Mouse (Mus musculus) forebrain, embryonic 15.5 days (tissue): ENCODE results near the gene Rpap2. TPM values are rescaled to one million over a fixed set of nuclear protein-coding genes. Genes with fewer than 3 reads are reported as not detected.

ENCODE experiments used
- ATAC-seq: fragments of 200-750 bp; cut with Nextera tagmentation; replicated peaks from 2 replicates; pipeline ENCODE4 v1.8.0; 2017; ENCODE audit warnings: mild to moderate bottlenecking, moderate TSS enrichment, moderate library complexity
- H3K27ac ChIP-seq: fragments of 300-500 bp; sonication (generic); replicated peaks from 2 replicates; pipeline ENCODE4 v1.5.1; 2015; ENCODE audit warnings: mild to moderate bottlenecking, inconsistent platforms
- H3K27me3 ChIP-seq: fragments of 300-500 bp; sonication (generic); 2 replicates; pipeline ENCODE4 v1.6.1; 2015; ENCODE audit warnings: inconsistent platforms
- H3K36me3 ChIP-seq: fragments of 300-500 bp; sonication (generic); 2 replicates; pipeline ENCODE4 v1.6.1; 2015; ENCODE audit warnings: mild to moderate bottlenecking, inconsistent platforms
- H3K4me1 ChIP-seq: fragments of 300-500 bp; sonication (generic); 2 replicates; pipeline ENCODE4 v1.6.1; 2015; ENCODE audit warnings: inconsistent platforms
- H3K4me2 ChIP-seq: fragments of 300-500 bp; sonication (generic); replicated peaks from 2 replicates; pipeline ENCODE4 v1.6.1; 2015; ENCODE audit warnings: mild to moderate bottlenecking, inconsistent platforms
- H3K4me3 ChIP-seq: fragments of 300-500 bp; sonication (generic); 2 replicates; pipeline ENCODE4 v1.5.1; 2015; ENCODE audit warnings: mild to moderate bottlenecking, inconsistent platforms
- H3K9ac ChIP-seq: fragments of 300-500 bp; sonication (generic); replicated peaks from 2 replicates; pipeline ENCODE4 v1.6.1; 2015; ENCODE audit warnings: mild to moderate bottlenecking, inconsistent platforms
- H3K9me3 ChIP-seq: fragments of 300-500 bp; sonication (generic); 2 replicates; pipeline ENCODE4 v1.6.1; 2016; ENCODE audit warnings: inconsistent platforms
- WGBS: fragments of 180-500 bp; shearing (Covaris S2); methylation state at CpG from one replicate; pipeline ENCODE4 v1.1.7; 2015; ENCODE audit warnings: mixed read lengths; 5-methylcytosine and 5-hydroxymethylcytosine counted together
- polyA plus RNA-seq: library from polyadenylated mRNA; unstranded; fragments of >200 nt; fragmentation: Nextera tagmentation; extraction: Ambion mirVana; gene quantifications from 2 replicates; pipeline ENCODE4 v1.2.1, GENCODE M21; 2015

Rpap2 gene
- polyA plus RNA-seq, 1 experiment from 2014 or later = 20.9 TPM

DNA sequence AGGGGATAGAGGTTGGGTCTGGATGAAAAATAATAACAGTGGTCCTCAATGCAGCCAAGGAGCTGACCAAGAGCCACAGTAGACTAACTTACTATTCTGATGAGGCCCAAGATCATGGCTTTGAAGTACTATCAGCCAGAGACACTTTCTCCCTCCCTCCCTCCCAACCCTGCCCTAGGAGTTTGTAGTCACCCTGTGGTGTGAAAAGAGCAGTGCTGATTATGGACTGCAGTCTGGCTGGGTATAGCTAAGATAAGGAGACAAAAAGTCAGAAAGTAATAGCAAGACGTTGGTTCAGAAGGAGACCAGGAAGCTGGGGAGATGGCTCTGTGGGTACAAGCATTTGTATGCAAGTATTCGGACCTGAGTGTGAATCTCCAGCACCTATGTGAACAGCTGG is 47.4 kb downstream of the Rpap2 start:
- Histone ChIP-seq H3K9ac (no peak overlapping the region), H3K27ac (no peak overlapping the region), H3K4me1 (no peaks in the 10 kb centered on the region), H3K9me3 (no peaks in the 10 kb centered on the region), H3K36me3 (no peaks in the 10 kb centered on the region), H3K4me2 (no peak overlapping the region), H3K4me3 (no peak overlapping the region), H3K27me3 (no peaks in the 10 kb centered on the region)
- 90% methylated on average over 2 of the region's 2 CpGs for WGBS
- ATAC-seq = no peak

- Histone ChIP-seq H3K4me2 (no peak overlapping the region), H3K36me3 (no peaks in the 10 kb centered on the region), H3K27me3 (no peaks in the 10 kb centered on the region), H3K9ac (no peak overlapping the region), H3K4me1 (no peaks in the 10 kb centered on the region), H3K27ac (no peak overlapping the region), H3K9me3 (no peaks in the 10 kb centered on the region), H3K4me3 (no peak overlapping the region)
- WGBS = 84% methylated on average over 2 of the region's 2 CpGs
- ATAC-seq = no peak
Observed at GRCm38 (mm10) chr5:107645935-107646334, 48.8 kb downstream of the Rpap2 start.

DNA sequence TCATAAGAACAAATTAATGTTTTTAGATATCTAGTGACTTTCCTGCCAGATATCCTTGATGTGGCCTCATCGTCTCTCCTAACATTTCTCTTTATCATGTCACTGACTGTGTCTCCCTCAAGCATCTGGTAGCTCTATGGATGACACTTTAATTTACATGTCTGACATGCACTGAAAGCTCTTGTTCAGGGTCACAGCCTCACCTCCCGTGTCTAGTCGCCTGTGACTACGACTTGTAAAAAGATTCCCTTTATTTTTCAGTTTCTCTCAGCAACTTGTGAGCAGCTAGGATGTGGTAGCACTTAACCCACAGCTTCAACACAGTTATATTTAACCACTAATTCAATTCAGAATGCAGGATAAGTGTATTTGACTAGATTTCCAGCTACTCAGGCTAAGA is 50.4 kb downstream of the Rpap2 start:
- H3K27ac ChIP-seq = no peak overlapping the region
- no peaks in the 10 kb centered on the region for H3K27me3 ChIP-seq
- WGBS = 76% methylated on average over 4 of the region's 4 CpGs
- no peak overlapping the region for H3K4me2 ChIP-seq
- H3K4me3 ChIP-seq = no peak overlapping the region
- H3K36me3 ChIP-seq = no peaks in the 10 kb centered on the region
- no peak overlapping the region for H3K9ac ChIP-seq
- no peaks in the 10 kb centered on the region for H3K9me3 ChIP-seq
- H3K4me1 ChIP-seq = no peaks in the 10 kb centered on the region
- no peak for ATAC-seq

DNA sequence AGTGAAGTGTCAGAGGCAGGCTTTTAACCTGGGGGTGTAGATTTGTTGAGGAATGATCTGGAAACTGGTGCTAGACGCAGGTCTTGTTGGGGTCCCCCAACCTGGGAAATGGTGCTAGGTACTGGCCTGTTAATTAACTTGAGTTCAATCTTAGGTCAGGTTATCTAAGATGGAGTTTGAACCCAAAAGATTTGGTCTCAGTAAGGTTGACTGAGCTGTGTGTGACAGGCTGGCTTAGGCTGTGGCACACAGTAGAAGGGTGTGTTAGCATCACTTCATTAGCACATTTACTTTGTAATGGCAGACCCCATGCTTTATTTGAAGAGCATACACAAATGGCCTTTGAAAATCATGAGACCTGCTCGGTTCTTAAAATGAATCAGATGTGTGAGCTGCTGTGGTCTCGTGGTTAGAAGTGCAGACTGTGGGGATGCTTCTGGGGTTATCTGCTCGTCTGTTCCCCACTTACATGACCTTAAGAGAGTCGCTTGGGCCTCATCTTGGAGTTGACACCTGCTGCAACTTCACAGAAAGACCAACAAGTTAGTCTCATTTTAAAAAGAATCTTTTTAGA is 51.5 kb downstream of the Rpap2 start:
- Histone ChIP-seq H3K4me1 (no peaks in the 10 kb centered on the region), H3K4me3 (no peak overlapping the region), H3K36me3 (no peaks in the 10 kb centered on the region), H3K4me2 (no peak overlapping the region), H3K27me3 (no peaks in the 10 kb centered on the region), H3K9ac (no peak overlapping the region), H3K27ac (no peak overlapping the region), H3K9me3 (no peaks in the 10 kb centered on the region)
- ATAC-seq = no peak
- WGBS = 78% methylated on average over 5 of the region's 5 CpGs

DNA sequence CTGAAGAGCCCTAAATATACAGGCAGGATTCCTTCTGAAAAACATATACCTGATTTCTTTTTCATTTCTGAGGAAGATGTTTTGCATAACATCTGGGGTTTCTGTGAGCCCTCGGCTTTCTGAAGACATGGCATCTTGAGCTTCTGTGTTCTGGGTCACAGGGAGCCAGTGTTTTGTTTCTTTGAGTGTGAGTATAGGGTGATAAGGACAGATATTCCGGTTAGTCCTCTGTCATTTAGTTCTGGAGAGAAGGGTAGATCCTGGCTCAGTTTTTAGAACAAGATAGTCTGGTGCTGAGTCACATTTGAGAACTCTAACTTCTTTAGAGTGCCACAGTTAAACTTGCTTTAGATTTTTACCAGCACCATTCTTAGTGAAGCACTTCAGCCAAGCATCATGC is 52.5 kb downstream of the Rpap2 start:
- no peaks in the 10 kb centered on the region for H3K36me3 ChIP-seq
- WGBS = 90% methylated on average over 2 of the region's 2 CpGs
- H3K27me3 ChIP-seq = no peaks in the 10 kb centered on the region
- no peak overlapping the region for H3K4me3 ChIP-seq
- no peaks in the 10 kb centered on the region for H3K9me3 ChIP-seq
- H3K4me2 ChIP-seq = no peak overlapping the region
- H3K4me1 ChIP-seq = no peaks in the 10 kb centered on the region
- no peak for ATAC-seq
- no peak overlapping the region for H3K27ac ChIP-seq
- no peak overlapping the region for H3K9ac ChIP-seq

DNA sequence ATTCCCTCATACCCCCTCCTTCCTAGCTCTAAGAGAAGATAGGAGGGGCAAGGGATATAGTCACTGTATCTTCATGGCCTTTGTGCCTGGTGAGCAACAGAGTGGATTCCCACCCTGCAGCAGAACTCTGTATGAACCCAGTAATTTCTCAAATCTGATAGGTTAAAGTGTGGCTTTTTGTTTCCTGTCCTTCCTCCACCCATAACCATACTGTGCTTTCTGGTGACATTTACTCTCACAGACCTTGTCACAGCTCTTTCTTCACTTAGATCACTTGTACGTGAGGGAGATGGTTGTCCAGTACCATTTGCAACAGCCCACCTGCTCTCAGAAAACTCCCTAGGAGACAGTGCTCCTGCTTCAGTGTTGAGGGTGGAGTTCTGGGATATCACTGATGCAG is 53.3 kb downstream of the Rpap2 start:
- H3K9me3 ChIP-seq = no peaks in the 10 kb centered on the region
- no peak overlapping the region for H3K4me3 ChIP-seq
- no peak overlapping the region for H3K4me2 ChIP-seq
- no peak overlapping the region for H3K27ac ChIP-seq
- no peaks in the 10 kb centered on the region for H3K4me1 ChIP-seq
- no peaks in the 10 kb centered on the region for H3K36me3 ChIP-seq
- no peak for ATAC-seq
- WGBS = 87% methylated on average over 1 of the region's 1 CpGs
- no peak overlapping the region for H3K9ac ChIP-seq
- no peaks in the 10 kb centered on the region for H3K27me3 ChIP-seq

GRCm38 (mm10) chr5:107652055-107652660 is 55.0 kb downstream of the Rpap2 start:
- no peaks in the 10 kb centered on the region for H3K36me3 ChIP-seq
- no peaks in the 10 kb centered on the region for H3K9me3 ChIP-seq
- H3K27ac ChIP-seq = no peak overlapping the region
- no peak for ATAC-seq
- H3K4me2 ChIP-seq = no peak overlapping the region
- WGBS = 88% methylated on average over 4 of the region's 4 CpGs
- H3K9ac ChIP-seq = no peak overlapping the region
- H3K4me3 ChIP-seq = no peak overlapping the region
- no peaks in the 10 kb centered on the region for H3K27me3 ChIP-seq
- no peaks in the 10 kb centered on the region for H3K4me1 ChIP-seq

GRCm38 (mm10) chr5:107678392-107678791 is 81.2 kb downstream of the Rpap2 start:
- no peaks in the 10 kb centered on the region for H3K36me3 ChIP-seq
- no peak overlapping the region for H3K4me3 ChIP-seq
- no peak overlapping the region for H3K4me2 ChIP-seq
- no peaks in the 10 kb centered on the region for H3K4me1 ChIP-seq
- no peak overlapping the region for H3K9ac ChIP-seq
- H3K27me3 ChIP-seq = no peaks in the 10 kb centered on the region
- 76% methylated on average over 5 of the region's 5 CpGs for WGBS
- H3K27ac ChIP-seq = no peak overlapping the region
- ATAC-seq = no peak
- H3K9me3 ChIP-seq = no peaks in the 10 kb centered on the region

GRCm38 (mm10) chr5:107681300-107681699 is 84.1 kb downstream of the Rpap2 start:
- H3K4me2 ChIP-seq = no peak overlapping the region
- H3K36me3 ChIP-seq = no peaks in the 10 kb centered on the region
- H3K4me3 ChIP-seq = no peak overlapping the region
- WGBS = 80% methylated on average over 5 of the region's 5 CpGs
- H3K27me3 ChIP-seq = no peaks in the 10 kb centered on the region
- no peak for ATAC-seq
- H3K27ac ChIP-seq = no peak overlapping the region
- no peak overlapping the region for H3K9ac ChIP-seq
- no peaks in the 10 kb centered on the region for H3K4me1 ChIP-seq
- H3K9me3 ChIP-seq = no peaks in the 10 kb centered on the region

DNA sequence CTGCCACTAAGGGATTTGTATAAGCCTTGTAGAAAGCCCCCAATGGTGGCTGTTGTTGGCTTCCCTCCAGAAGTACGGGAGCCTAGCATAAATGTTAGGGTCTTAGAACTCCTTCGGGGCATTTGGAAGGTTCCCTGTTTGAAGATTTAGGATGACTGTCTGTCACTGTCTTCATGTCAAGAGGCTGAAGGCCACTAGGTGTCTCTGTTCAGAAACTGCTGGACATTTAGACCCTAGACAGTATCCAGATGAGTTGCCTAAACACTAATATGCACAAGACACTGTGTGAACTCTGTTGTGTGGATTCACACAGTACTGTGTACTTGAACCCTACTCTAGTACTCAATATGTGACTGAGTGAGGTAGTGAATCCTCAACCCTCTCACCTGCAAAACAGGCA is 87.2 kb downstream of the Rpap2 start:
- Histone ChIP-seq H3K9ac (no peak overlapping the region), H3K27me3 (peaks cover 3% of the 10 kb centered on the region; the same call in 1 of the 2 replicates), H3K4me3 (no peak overlapping the region), H3K27ac (no peak overlapping the region), H3K9me3 (no peaks in the 10 kb centered on the region), H3K36me3 (no peaks in the 10 kb centered on the region), H3K4me2 (no peak overlapping the region), H3K4me1 (peaks cover 9% of the 10 kb centered on the region; the same call in 1 of the 2 replicates)
- WGBS = 85% methylated on average over 2 of the region's 2 CpGs
- ATAC-seq = no peak

- Histone ChIP-seq H3K9ac (no peak overlapping the region), H3K9me3 (no peaks in the 10 kb centered on the region), H3K27me3 (peaks cover 7% of the 10 kb centered on the region; the same call in 1 of the 2 replicates), H3K4me2 (no peak overlapping the region), H3K4me1 (peaks cover 9% of the 10 kb centered on the region; the same call in 1 of the 2 replicates), H3K4me3 (no peak overlapping the region), H3K27ac (no peak overlapping the region), H3K36me3 (no peaks in the 10 kb centered on the region)
- 93% methylated on average over 5 of the region's 5 CpGs for WGBS
- ATAC-seq = 0 out of 2 replicates have a peak, but pooled peaks have one; percentile 8
Observed at GRCm38 (mm10) chr5:107687161-107687560, 90.0 kb downstream of the Rpap2 start.

GRCm38 (mm10) chr5:107687592-107688498 is 90.7 kb downstream of the Rpap2 start:
- no peaks in the 10 kb centered on the region for H3K9me3 ChIP-seq
- peak; percentile 96 for ATAC-seq
- peak overlapping the region; percentile 36; the same call in 1 of the 2 replicates for H3K27ac ChIP-seq
- peaks cover 9% of the 10 kb centered on the region; the same call in 1 of the 2 replicates for H3K4me1 ChIP-seq
- peak overlapping the region; percentile 51 for H3K4me3 ChIP-seq
- peaks cover 7% of the 10 kb centered on the region; the same call in 1 of the 2 replicates for H3K27me3 ChIP-seq
- H3K36me3 ChIP-seq = no peaks in the 10 kb centered on the region
- H3K9ac ChIP-seq = peak overlapping the region; percentile 48
- H3K4me2 ChIP-seq = peak overlapping the region; percentile 64
- 17% methylated on average over 44 of the region's 46 CpGs for WGBS
